In genomic region chr2:84476577-84476976, GRCm38 (mm10) we compare ENCODE assay signal across 8 mouse cellular contexts. TPM values are rescaled to one million over a fixed set of nuclear protein-coding genes. Genes with fewer than 3 reads are reported as not detected.
DNase-seq lines count a peak whose midpoint lies in the region; ATAC-seq lines count a peak whose summit lies in the region.

Gene Tfpi, minus strand, starts transcription at chr2:84476775.

- peaks cover 12% of the 10 kb centered on the region; the same call in 1 of the 2 replicates for H3K4me1 ChIP-seq in kidney, embryonic 15.5 days

- peak; percentile 38 for DNase-seq in ZHBTc4 (ENCODE audit: low read depth, low spot score)
- peak; percentile 48 to 70 for DNase-seq in heart, adult 18-20 months
- no peak for DNase-seq in layer of hippocampus, adult 8-10 months (ENCODE audit: low spot score in 2 of 2)
- DNase-seq in cerebellum, postnatal 25 days, result no peak
- DNase-seq in frontal cortex, adult 2 months (ENCODE audit: extremely low spot score in 1 of 2, low spot score in 1 of 2), result no peak

- no peaks in the 10 kb centered on the region for H3K79me2 ChIP-seq in macrophage (ENCODE audit: inconsistent target)

- peak within 1 kb of the TSS; percentile 54 for H3K4me2 ChIP-seq in kidney, embryonic 15.5 days

- peak within 1 kb of the TSS; percentile 51 for H3K27ac ChIP-seq in kidney, embryonic 15.5 days
- no peak within 1 kb of the TSS for H3K27ac ChIP-seq in macrophage

- peak within 1 kb of the TSS; percentile 42 for H3K4me3 ChIP-seq in kidney, embryonic 15.5 days (replicated peaks)
- peak within 1 kb of the TSS; percentile 25 for H3K4me3 ChIP-seq in macrophage (ENCODE audit: inconsistent target)

- ATAC-seq in CD4-positive, CD25-positive, alpha-beta regulatory T cell, adult 4 months, result peak; percentile 26
- ATAC-seq in kidney, embryonic 15.5 days (replicated peaks; ENCODE audit: low FRiP score), result peak; percentile 68; the same call in 1 of the 2 replicates

- H3K9me3 ChIP-seq in kidney, embryonic 15.5 days (replicated peaks), result no peaks in the 10 kb centered on the region

- 38% methylated on average over 4 of the region's 4 CpGs for WGBS in kidney, embryonic 15.5 days
- WGBS in macrophage (ENCODE audit: missing documents), result 37% methylated on average over 4 of the region's 4 CpGs

- no peaks in the 10 kb centered on the region for H3K36me3 ChIP-seq in kidney, embryonic 15.5 days
- H3K36me3 ChIP-seq in macrophage (ENCODE audit: inconsistent target), result no peaks in the 10 kb centered on the region

- no peaks in the 10 kb centered on the region for H3K27me3 ChIP-seq in kidney, embryonic 15.5 days

- peak within 1 kb of the TSS; percentile 33; the same call in 1 of the 2 replicates for H3K9ac ChIP-seq in kidney, embryonic 15.5 days

RNA-seq across cellular contexts. Expression of gene Tfpi, which starts in this region (rescaled TPM):
- polyA plus RNA-seq in CD4-positive, CD25-positive, alpha-beta regulatory T cell, adult 4 months (2017; shearing (Covaris generic)), result 1 to 10 TPM; 3.9 to 6.5 TPM
- 10 to 100 TPM; 48.7 to 70.1 TPM for total RNA-seq in heart, adult 18-20 months (2021)
- 34.6 and 38.2 TPM in 2 replicates for polyA plus RNA-seq in kidney, embryonic 15.5 days (2015; fragmentation: Nextera tagmentation; extraction: Ambion mirVana)
- 10 to 100 TPM in 21 of 26 experiments, 1 to 10 TPM in 5; 5.7 to 25.7 (median 18.0) TPM for total RNA-seq in macrophage (2018; cell fraction: chromatin; rRNA removed)
- total RNA-seq in macrophage (2018; cell fraction: cytosol; rRNA removed), result 10 to 100 TPM; 10.6 to 26.2 (median 17.2) TPM
- 10 to 100 TPM in 25 of 26 experiments, 1 to 10 TPM in 1; 7.3 to 40.9 (median 21.0) TPM for total RNA-seq in macrophage (2018; cell fraction: nucleus; rRNA removed)
- 22.0 to 44.0 TPM (median 22.4 TPM) in 3 replicates for polyA plus RNA-seq in macrophage (2018)
- total RNA-seq in layer of hippocampus, adult 8-10 months (2022), result 1 to 10 TPM; 3.2 to 5.1 (median 4.4) TPM
- 6.3 and 6.6 TPM in 2 replicates for polyA plus RNA-seq in frontal cortex, adult 2 months (2012; rRNA removed)

Comparison
In these comparisons a context has a peak if more than half of its experiments do, and no peak if none do; other contexts are left out.
1. RNA of gene Tfpi (total RNA-seq): 48.7 to 70.1 TPM in heart, adult 18-20 months; 3.2 to 5.1 TPM in layer of hippocampus, adult 8-10 months; every median in the first group is over 4 times any median in the second.
2. DNase-seq: peak in ZHBTc4 (single experiment) and heart, adult 18-20 months (2 of 2); none in layer of hippocampus, adult 8-10 months (0 of 2), cerebellum, postnatal 25 days (0 of 2) and frontal cortex, adult 2 months (0 of 2).